Mouse (Mus musculus): ENCODE data around the gene Arhgap27.

GRCm38 (mm10) chr11:103402738-103403137, 39.2 kb upstream of the Arhgap27 start:
- no peak for TF ChIP-seq EP300 (IDR thresholded peaks at IDR 0.05; ENCODE audit: insufficient read depth, low read depth, low read length)
- no peak for TF ChIP-seq CTCF (IDR thresholded peaks at IDR 0.05)

Measured in heart, adult 2 months (tissue).